Mouse (Mus musculus) ES-E14 (cell line): ENCODE results near the gene Gstm6. TPM values are rescaled to one million over a fixed set of nuclear protein-coding genes. Genes with fewer than 3 reads are reported as not detected.

Experiments used
- DNase-seq: peaks from one replicate; pipeline ENCODE4 v3.0.0-alpha.2; 2013; ENCODE audit warnings: low read depth, low spot score
- H3K27ac ChIP-seq: 2 replicates; pipeline ENCODE4 v1.5.1; 2012; ENCODE audit warnings: low read depth, mild to moderate bottlenecking, low read length, moderate library complexity, mixed read lengths; ENCODE audit not compliant: poor library complexity, insufficient read depth, severe bottlenecking
- H3K36me3 ChIP-seq: 2 replicates; pipeline ENCODE4 v1.6.1; 2012; ENCODE audit warnings: mild to moderate bottlenecking, low read length, moderate library complexity, mixed read lengths; ENCODE audit not compliant: control insufficient read depth, poor library complexity, insufficient read depth, severe bottlenecking
- H3K4me1 ChIP-seq, 2 experiments: fragments of 150-350 bp in 1 of 2; sonication (generic) in 1 of 2; 2 replicates each; pipeline ENCODE4 v1.6.1; 2012; ENCODE audit warnings: low read length in 2 of 2, mild to moderate bottlenecking in 1 of 2, mixed read lengths in 1 of 2; ENCODE audit not compliant: control insufficient read depth in 2 of 2, insufficient read depth in 2 of 2, poor library complexity in 1 of 2
- H3K4me3 ChIP-seq, 2 experiments: fragments of 150-350 bp in 1 of 2; sonication (generic) in 1 of 2; 2 replicates each; pipeline ENCODE4 v1.5.1; 2012; ENCODE audit warnings: low read length in 2 of 2, low read depth in 1 of 2, mild to moderate bottlenecking in 1 of 2, mixed read lengths in 1 of 2; ENCODE audit not compliant: insufficient read depth in 1 of 2, poor library complexity in 1 of 2, severe bottlenecking in 1 of 2
- H3K9ac ChIP-seq: 2 replicates; pipeline ENCODE4 v1.6.1; 2012; ENCODE audit warnings: low read depth, mild to moderate bottlenecking, low read length, mixed read lengths; ENCODE audit not compliant: poor library complexity, insufficient read depth, severe bottlenecking
- H3K9me3 ChIP-seq: fragments of 150-350 bp; sonication (generic); 2 replicates; pipeline ENCODE4 v1.6.1; 2012; ENCODE audit warnings: low read depth, mild to moderate bottlenecking, low read length; ENCODE audit not compliant: control insufficient read depth, insufficient read depth
- CHD2 ChIP-seq: IDR thresholded peaks from 2 replicates; pipeline ENCODE4 v1.6.1; 2014; ENCODE audit warnings: mild to moderate bottlenecking, low read depth, low read length, inconsistent platforms
- HCFC1 ChIP-seq: IDR thresholded peaks from 2 replicates; pipeline ENCODE4 v1.6.1; 2012; ENCODE audit warnings: low read length, inconsistent platforms, borderline replicate concordance; ENCODE audit not compliant: insufficient read depth
- MAFK ChIP-seq: IDR thresholded peaks from 2 replicates; pipeline ENCODE4 v1.6.1; 2014; ENCODE audit warnings: mild to moderate bottlenecking, low read depth, low read length, inconsistent platforms; ENCODE audit not compliant: insufficient read depth
- ZC3H11A ChIP-seq: IDR thresholded peaks from 2 replicates; pipeline ENCODE4 v1.6.1; 2012; ENCODE audit warnings: low read depth, mild to moderate bottlenecking, inconsistent platforms, low read length, borderline replicate concordance
- ZNF384 ChIP-seq: IDR thresholded peaks from 2 replicates; pipeline ENCODE4 v1.6.1; 2012; ENCODE audit warnings: low read depth, low read length, inconsistent platforms
- in situ Hi-C, 2 experiments: fragments of 600-800 bp; cut with MboI; formaldehyde crosslinking; loops; one replicate each; pipeline ENCODE4 v1.15.1; 2025; ENCODE audit warnings: low sequenced_read_pairs in 2 of 2, inconsistent platforms in 1 of 2; ENCODE audit not compliant: unreplicated experiment in 2 of 2
- total RNA-seq: library from RNA; depleted of rRNA; stranded (reverse); fragments of 300-350 nt; gene quantifications from 2 replicates; pipeline ENCODE4 v1.2.3, GENCODE M21; 2012

Gene Gstm6
- total RNA-seq, 1 experiment: 0.98 TPM

DNA sequence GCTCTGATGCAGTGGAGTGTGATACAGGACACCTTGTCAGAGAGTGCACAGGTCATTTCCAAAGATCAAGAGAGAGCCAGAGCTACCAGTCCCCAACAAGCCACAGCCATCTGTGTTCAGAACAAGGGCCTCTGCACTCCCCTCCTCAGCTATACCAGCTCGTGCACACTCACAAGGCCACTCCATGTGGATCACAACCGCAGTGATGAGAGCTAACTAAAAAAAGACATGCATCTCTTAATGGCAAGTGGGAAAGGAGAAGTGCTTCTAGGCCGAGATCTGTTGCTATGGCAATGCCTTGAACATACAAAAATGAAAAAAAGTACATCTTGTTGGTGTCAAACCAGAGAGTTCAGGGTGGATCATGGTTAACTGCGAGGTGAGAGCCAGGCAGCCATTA is 3.7 kb downstream of the Gstm6 start:
- H3K9me3 ChIP-seq: no peaks in the 10 kb centered on the region
- H3K36me3 ChIP-seq: no peaks in the 10 kb centered on the region
- H3K9ac ChIP-seq: no peak overlapping the region
- TF ChIP-seq ZNF384: no peak
- no peak for TF ChIP-seq ZC3H11A
- no peak for TF ChIP-seq CHD2
- TF ChIP-seq MAFK: no peak
- TF ChIP-seq HCFC1: no peak
- DNase-seq: no peak
- in situ Hi-C loops: no loop called here
- 0 out of 4 replicates have a peak, but pooled peaks cover 0 to 2% of the 10 kb centered on the region in 2 experiments for H3K4me1 ChIP-seq
- H3K27ac ChIP-seq: no peak overlapping the region
- H3K4me3 ChIP-seq: no peak overlapping the region

DNA sequence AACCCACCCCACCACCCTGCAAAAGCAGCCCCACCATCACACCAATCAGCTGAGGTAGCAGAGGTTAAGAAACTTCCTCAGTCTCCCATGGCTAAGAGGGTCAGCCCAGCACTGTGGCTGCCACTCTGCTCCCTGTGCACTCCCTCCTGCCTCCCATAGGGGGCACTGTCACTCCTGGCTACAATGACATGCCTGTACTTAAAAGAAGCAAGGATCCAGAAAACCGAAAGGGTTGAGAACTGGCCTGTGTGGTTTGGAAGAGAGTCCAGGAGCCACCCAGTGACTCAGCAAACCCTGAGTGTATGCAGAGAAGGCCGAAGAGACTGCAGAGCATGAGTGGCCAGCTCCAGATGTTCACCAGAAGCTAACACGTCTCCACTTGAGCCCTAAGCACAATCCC is 4.1 kb downstream of the Gstm6 start:
- peak; percentile 54 for DNase-seq
- TF ChIP-seq ZNF384 (no peak), ZC3H11A (no peak), HCFC1 (no peak), CHD2 (no peak), MAFK (0 out of 2 replicates have a peak, but pooled peaks have one; percentile 48)
- H3K9me3 ChIP-seq: no peaks in the 10 kb centered on the region
- no peak overlapping the region for H3K27ac ChIP-seq
- H3K9ac ChIP-seq: no peak overlapping the region; the same call in 1 of the 2 replicates
- H3K4me3 ChIP-seq: no peak overlapping the region
- 0 out of 4 replicates have a peak, but pooled peaks cover 0 to 2% of the 10 kb centered on the region in 2 experiments for H3K4me1 ChIP-seq
- in situ Hi-C loops: no loop called here
- H3K36me3 ChIP-seq: no peaks in the 10 kb centered on the region

DNA sequence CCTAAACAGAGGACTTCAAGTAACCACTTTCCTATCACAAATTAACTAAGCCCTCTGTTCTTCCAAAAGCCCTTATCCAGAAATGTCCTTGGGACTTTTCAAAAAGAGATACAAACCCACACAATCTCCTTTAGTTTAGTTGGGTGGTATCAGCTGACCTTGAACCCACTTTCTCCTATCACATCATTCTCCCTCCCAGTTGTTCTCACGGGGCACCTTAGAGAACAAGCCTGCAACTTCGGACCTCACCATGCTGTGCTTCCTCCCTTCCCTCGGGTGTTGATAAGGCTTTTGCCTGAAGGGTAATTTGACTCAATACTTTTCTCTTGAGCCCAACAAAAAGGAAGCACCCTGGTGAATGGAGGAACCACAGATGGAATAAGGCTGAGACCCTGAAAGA is 7.7 kb downstream of the Gstm6 start:
- in situ Hi-C loops: no loop called here

DNA sequence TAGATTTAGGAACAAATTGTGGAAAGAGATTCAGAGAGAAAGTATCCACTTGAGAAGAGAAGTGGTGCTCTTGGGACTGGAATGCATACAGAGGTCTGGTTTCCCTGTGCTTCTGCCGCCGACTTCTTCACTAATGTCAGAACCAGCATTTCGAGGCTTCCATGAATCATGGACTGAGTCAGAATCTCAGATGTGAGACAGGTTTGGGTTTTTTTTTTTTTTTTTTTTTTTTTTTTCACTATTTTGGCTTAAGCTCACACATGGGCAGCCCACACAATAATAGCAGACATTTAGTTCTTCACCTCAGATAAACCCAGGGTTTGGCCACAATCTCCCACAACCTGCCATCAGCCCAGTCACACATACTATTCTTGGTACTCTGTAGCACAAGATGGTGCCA is 8.3 kb downstream of the Gstm6 start:
- in situ Hi-C loops: no loop called here
- Histone ChIP-seq H3K9me3 (no peaks in the 10 kb centered on the region), H3K9ac (no peak overlapping the region), H3K4me3 (no peak overlapping the region), H3K36me3 (no peaks in the 10 kb centered on the region), H3K4me1 (peaks cover 3 to 6% of the 10 kb centered on the region in 2 experiments; a peak in 2 of 4 replicates), H3K27ac (no peak overlapping the region)
- TF ChIP-seq HCFC1: no peak
- TF ChIP-seq ZC3H11A: no peak
- TF ChIP-seq ZNF384: no peak
- no peak for TF ChIP-seq MAFK
- TF ChIP-seq CHD2: no peak
- no peak for DNase-seq

More for the DNA sequence above, 7.7 kb downstream of the Gstm6 start:
- TF ChIP-seq ZC3H11A: no peak
- no peak for TF ChIP-seq HCFC1
- no peaks in the 10 kb centered on the region for H3K9me3 ChIP-seq
- H3K9ac ChIP-seq: no peak overlapping the region
- H3K4me1 ChIP-seq: peaks cover 3 to 6% of the 10 kb centered on the region in 2 experiments; a peak in 2 of 4 replicates
- H3K36me3 ChIP-seq: no peaks in the 10 kb centered on the region
- no peak for DNase-seq
- H3K4me3 ChIP-seq: no peak overlapping the region
- no peak overlapping the region for H3K27ac ChIP-seq

DNA sequence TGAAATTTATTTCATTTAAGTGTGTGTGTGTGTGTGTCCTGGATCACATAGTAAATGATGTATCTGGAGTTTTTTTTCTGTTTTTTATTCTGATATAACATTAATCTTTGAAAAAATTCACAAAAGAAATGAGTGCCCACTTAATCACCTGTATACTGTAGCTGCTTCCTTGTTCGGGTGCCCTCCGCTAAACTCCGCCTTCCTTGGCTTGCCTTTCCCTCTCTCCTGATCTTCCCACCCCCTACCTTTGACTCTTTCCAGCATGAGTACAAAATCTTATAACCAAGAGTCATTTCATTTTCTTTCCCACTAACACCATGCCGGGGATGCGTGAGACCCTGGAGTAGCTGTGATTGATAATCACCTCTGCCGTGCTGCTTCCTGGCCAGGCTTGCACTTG is 11.4 kb downstream of the Gstm6 start:
- H3K4me1 ChIP-seq: peaks cover 3 to 4% of the 10 kb centered on the region in 2 experiments; a peak in 2 of 4 replicates
- no peak overlapping the region for H3K4me3 ChIP-seq
- no peaks in the 10 kb centered on the region for H3K36me3 ChIP-seq
- TF ChIP-seq ZC3H11A (no peak), ZNF384 (no peak), HCFC1 (no peak), CHD2 (no peak), MAFK (no peak)
- no peak overlapping the region for H3K27ac ChIP-seq
- in situ Hi-C loops: no loop called here
- H3K9ac ChIP-seq: no peak overlapping the region
- no peaks in the 10 kb centered on the region for H3K9me3 ChIP-seq
- DNase-seq: no peak
